Mouse (Mus musculus) kidney, embryonic 16.5 days (tissue): ENCODE results near the gene Ccna2. TPM values are rescaled to one million over a fixed set of nuclear protein-coding genes. Genes with fewer than 3 reads are reported as not detected.

Experiments
- ATAC-seq: fragments of 200-750 bp; cut with Nextera tagmentation; 2 replicates; pipeline ENCODE4 v1.8.0; 2017; ENCODE audit warnings: moderate TSS enrichment; ENCODE audit not compliant: low FRiP score, low TSS enrichment
- H3K27ac ChIP-seq: fragments of 300-500 bp; sonication (generic); 2 replicates; pipeline ENCODE4 v1.5.1; 2014; ENCODE audit warnings: low read length
- H3K27me3 ChIP-seq: fragments of 300-500 bp; sonication (generic); 2 replicates; pipeline ENCODE4 v1.6.1; 2014; ENCODE audit warnings: low read length, control low read depth, mixed read lengths; ENCODE audit not compliant: insufficient read depth
- H3K36me3 ChIP-seq: fragments of 300-500 bp; sonication (generic); 2 replicates; pipeline ENCODE4 v1.6.1; 2014; ENCODE audit warnings: low read length, control low read depth, mixed read lengths; ENCODE audit not compliant: insufficient read depth
- H3K4me1 ChIP-seq: fragments of 300-500 bp; sonication (generic); 2 replicates; pipeline ENCODE4 v1.6.1; 2014; ENCODE audit warnings: low read length, control low read depth, mixed read lengths; ENCODE audit not compliant: insufficient read depth
- H3K4me2 ChIP-seq: fragments of 300-500 bp; sonication (generic); replicated peaks from 2 replicates; pipeline ENCODE4 v1.6.1; 2014; ENCODE audit warnings: low read depth, low read length
- H3K4me3 ChIP-seq: fragments of 300-500 bp; sonication (generic); 2 replicates; pipeline ENCODE4 v1.5.1; 2014; ENCODE audit warnings: mild to moderate bottlenecking, low read length
- H3K9ac ChIP-seq: fragments of 300-500 bp; sonication (generic); replicated peaks from 2 replicates; pipeline ENCODE4 v1.6.1; 2014; ENCODE audit warnings: low read length
- H3K9me3 ChIP-seq: fragments of 300-500 bp; sonication (generic); 2 replicates; pipeline ENCODE4 v1.6.1; 2016; ENCODE audit warnings: low read length, control low read depth
- WGBS: fragments of 180-500 bp; shearing (Covaris S2); extraction: QIAGEN DNeasy Blood & Tissue Kit; methylation state at CpG from one replicate; pipeline ENCODE4 v1.1.7; 2014; 5-methylcytosine and 5-hydroxymethylcytosine counted together
- polyA plus RNA-seq: library from polyadenylated mRNA; unstranded; fragments of >200 nt; fragmentation: Nextera tagmentation; extraction: Ambion mirVana; gene quantifications from 2 replicates; pipeline ENCODE4 v1.2.1, GENCODE M21; 2015

The Ccna2 gene
- polyA plus RNA-seq, 1 experiment from 2014 or later = 182 TPM

DNA sequence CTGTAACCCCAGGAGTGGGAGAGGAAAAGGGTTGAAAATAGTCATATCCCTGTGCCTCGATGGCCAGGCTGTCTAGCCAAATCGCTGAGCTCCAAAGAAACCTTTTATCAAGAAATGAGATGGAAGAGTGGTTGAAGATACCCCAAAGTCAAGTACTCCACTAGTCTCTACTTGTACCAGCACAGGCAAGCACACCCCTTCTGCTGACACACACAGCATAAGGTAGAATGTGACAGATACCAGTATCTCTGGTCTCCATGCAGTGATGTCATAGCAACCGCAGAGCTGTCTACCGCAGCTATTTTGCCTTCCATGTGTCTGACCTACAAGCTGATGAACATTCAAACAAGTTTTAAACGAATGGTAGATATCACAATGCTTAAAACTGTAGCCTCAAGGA, 2.1 kb downstream of the Ccna2 start:
- no peak for ATAC-seq
- 88% methylated on average over 5 of the region's 5 CpGs for WGBS
- Histone ChIP-seq H3K27ac (no peak overlapping the region), H3K9me3 (no peaks in the 10 kb centered on the region), H3K9ac (peak overlapping the region; percentile 83), H3K4me3 (peak overlapping the region; percentile 79), H3K36me3 (peaks cover 37% of the 10 kb centered on the region), H3K4me2 (peak overlapping the region; percentile 76), H3K4me1 (peaks cover 19% of the 10 kb centered on the region), H3K27me3 (no peaks in the 10 kb centered on the region)

- H3K36me3 ChIP-seq = peaks cover 56% of the 10 kb centered on the region
- ATAC-seq = no peak
- no peaks in the 10 kb centered on the region for H3K9me3 ChIP-seq
- H3K4me2 ChIP-seq = no peak overlapping the region
- H3K27ac ChIP-seq = no peak overlapping the region
- no peak overlapping the region for H3K4me3 ChIP-seq
- H3K9ac ChIP-seq = no peak overlapping the region
- no peaks in the 10 kb centered on the region for H3K27me3 ChIP-seq
- 91% methylated on average over 3 of the region's 3 CpGs for WGBS
- no peaks in the 10 kb centered on the region for H3K4me1 ChIP-seq
These were observed 8.3 kb downstream of the Ccna2 start for GRCm38 (mm10) chr3:36563666-36564065.

GRCm38 (mm10) chr3:36559606-36560005, 12.3 kb downstream of the Ccna2 start:
- Histone ChIP-seq H3K4me3 (no peak overlapping the region), H3K9ac (no peak overlapping the region), H3K4me2 (no peak overlapping the region), H3K4me1 (no peaks in the 10 kb centered on the region), H3K27ac (no peak overlapping the region), H3K27me3 (no peaks in the 10 kb centered on the region), H3K9me3 (no peaks in the 10 kb centered on the region), H3K36me3 (peaks cover 54% of the 10 kb centered on the region)
- ATAC-seq = no peak
- WGBS = 84% methylated on average over 4 of the region's 4 CpGs

GRCm38 (mm10) chr3:36557601-36558000, 14.3 kb downstream of the Ccna2 start:
- no peak overlapping the region for H3K9ac ChIP-seq
- no peaks in the 10 kb centered on the region for H3K27me3 ChIP-seq
- no peak overlapping the region for H3K4me2 ChIP-seq
- no peak overlapping the region for H3K27ac ChIP-seq
- WGBS = 81% methylated on average over 1 of the region's 1 CpGs
- peaks cover 5% of the 10 kb centered on the region; the same call in 1 of the 2 replicates for H3K4me1 ChIP-seq
- no peak for ATAC-seq
- H3K4me3 ChIP-seq = no peak overlapping the region
- no peaks in the 10 kb centered on the region for H3K9me3 ChIP-seq
- H3K36me3 ChIP-seq = peaks cover 50% of the 10 kb centered on the region

DNA sequence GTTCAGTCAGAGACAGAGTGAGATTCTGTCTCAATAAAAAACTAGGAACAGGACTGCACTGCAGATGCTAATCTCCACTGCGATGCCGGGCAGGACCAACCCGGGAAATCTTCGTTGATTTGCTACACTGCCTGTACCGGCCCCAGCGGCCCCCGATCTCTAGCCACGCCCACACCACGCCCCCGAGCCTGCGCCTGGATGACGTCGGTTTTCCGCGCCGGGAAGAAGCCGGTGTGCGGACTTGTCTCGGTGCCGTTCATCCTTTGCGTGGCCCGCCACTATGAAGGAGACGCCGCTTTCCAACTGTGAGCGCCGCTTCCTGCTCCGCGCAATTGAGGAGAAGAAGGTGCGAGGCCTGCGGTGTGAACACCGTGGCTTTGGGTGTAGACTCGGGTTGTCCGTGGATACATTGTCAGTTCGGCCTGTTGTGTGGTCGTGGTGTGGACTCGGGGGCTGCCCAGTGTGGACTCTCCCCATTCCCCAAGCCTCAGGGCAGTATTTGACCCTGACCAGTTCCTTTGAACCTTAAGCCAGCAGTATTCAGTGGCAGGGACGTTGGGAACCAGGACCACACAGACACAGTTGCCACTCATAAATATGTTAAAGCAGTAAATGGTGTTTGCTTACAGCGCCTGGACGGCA, 19.4 kb downstream of the Ccna2 start, which contains the start of gene Exosc9:
Exosc9 (plus strand) TSS at position 201 of the 642 bp plus-strand sequence.
- peaks cover 12% of the 10 kb centered on the region; the same call in 1 of the 2 replicates for H3K4me1 ChIP-seq
- H3K9me3 ChIP-seq = no peaks in the 10 kb centered on the region
- ATAC-seq = peak; percentile 96
- H3K4me3 ChIP-seq = peak within 1 kb of the TSS; percentile 94
- peaks cover 27% of the 10 kb centered on the region for H3K36me3 ChIP-seq
- H3K27ac ChIP-seq = 0 out of 2 replicates have a peak within 1 kb of the TSS, but pooled peaks have one; percentile 25
- H3K9ac ChIP-seq = peak within 1 kb of the TSS; percentile 83
- H3K27me3 ChIP-seq = no peaks in the 10 kb centered on the region
- WGBS = under 1% methylated on average over 39 of the region's 39 CpGs
- H3K4me2 ChIP-seq = peak within 1 kb of the TSS; percentile 82

DNA sequence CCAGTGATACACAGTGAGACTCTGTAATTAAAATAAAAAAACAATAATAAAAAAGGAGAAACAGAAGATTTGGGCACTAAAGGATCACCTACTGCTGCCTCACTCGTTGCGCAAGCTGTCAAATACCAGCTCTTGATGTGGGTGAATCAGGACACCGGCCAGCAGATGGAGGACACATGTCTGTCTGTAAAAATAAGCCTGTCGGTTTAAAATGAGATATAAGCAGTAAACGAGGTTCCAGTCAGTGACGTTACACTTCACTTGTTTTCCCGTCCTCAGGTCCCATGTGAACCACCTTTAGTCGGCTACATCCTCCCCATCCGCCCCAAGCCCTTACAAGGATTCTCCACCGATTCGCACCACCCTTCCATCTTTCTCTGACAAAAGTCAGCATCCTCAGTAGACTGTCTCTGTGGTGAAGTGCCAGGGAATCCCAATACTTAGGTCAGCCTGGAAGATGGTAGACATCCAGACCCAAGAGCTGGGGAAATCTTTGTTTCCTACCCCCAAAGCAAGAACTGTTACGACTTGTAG, 20.0 kb downstream of the Ccna2 start:
- Histone ChIP-seq H3K4me2 (peak overlapping the region; percentile 82), H3K27me3 (no peaks in the 10 kb centered on the region), H3K27ac (0 out of 2 replicates have a peak overlapping the region, but pooled peaks have one; percentile 25), H3K4me1 (peaks cover 12% of the 10 kb centered on the region; the same call in 1 of the 2 replicates), H3K9ac (peak overlapping the region; percentile 83), H3K36me3 (peaks cover 22% of the 10 kb centered on the region; the same call in 1 of the 2 replicates), H3K4me3 (peak overlapping the region; percentile 94), H3K9me3 (no peaks in the 10 kb centered on the region)
- peak; percentile 64 for ATAC-seq
- 15% methylated on average over 12 of the region's 12 CpGs for WGBS

DNA sequence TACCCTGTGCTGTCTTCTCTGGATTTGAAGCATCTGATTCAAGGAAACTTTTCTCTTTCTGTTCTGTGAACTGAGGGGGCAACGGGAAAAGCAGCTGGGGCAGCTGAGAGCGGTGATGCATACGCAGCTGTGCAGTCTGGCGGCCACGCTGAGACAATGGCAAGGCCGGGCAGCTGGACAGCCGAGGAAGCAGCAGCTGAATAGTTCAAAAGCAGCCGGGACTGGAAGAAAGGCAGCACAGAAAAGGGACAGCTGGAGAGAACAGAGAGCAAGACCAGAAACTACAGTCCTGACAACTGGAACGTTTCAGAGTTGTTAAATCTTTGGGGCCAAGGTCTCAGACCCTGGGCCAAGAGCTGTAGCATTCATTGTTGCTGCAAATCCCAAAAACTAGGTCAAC, 20.6 kb downstream of the Ccna2 start:
- ATAC-seq = peak; percentile 29; the same call in 1 of the 2 replicates
- peak overlapping the region; percentile 37; the same call in 1 of the 2 replicates for H3K9ac ChIP-seq
- H3K4me2 ChIP-seq = peak overlapping the region; percentile 82
- H3K36me3 ChIP-seq = peaks cover 22% of the 10 kb centered on the region; the same call in 1 of the 2 replicates
- peak overlapping the region; percentile 94; the same call in 1 of the 2 replicates for H3K4me3 ChIP-seq
- peaks cover 12% of the 10 kb centered on the region; the same call in 1 of the 2 replicates for H3K4me1 ChIP-seq
- H3K9me3 ChIP-seq = no peaks in the 10 kb centered on the region
- H3K27me3 ChIP-seq = no peaks in the 10 kb centered on the region
- 25% methylated on average over 9 of the region's 9 CpGs for WGBS
- H3K27ac ChIP-seq = no peak overlapping the region

- H3K9ac ChIP-seq = no peak overlapping the region
- no peaks in the 10 kb centered on the region for H3K36me3 ChIP-seq
- no peaks in the 10 kb centered on the region for H3K9me3 ChIP-seq
- H3K27ac ChIP-seq = no peak overlapping the region
- H3K4me2 ChIP-seq = no peak overlapping the region
- 76% methylated on average over 3 of the region's 3 CpGs for WGBS
- ATAC-seq = no peak
- H3K4me1 ChIP-seq = no peaks in the 10 kb centered on the region
- H3K4me3 ChIP-seq = no peak overlapping the region
- H3K27me3 ChIP-seq = no peaks in the 10 kb centered on the region
These were observed 27.0 kb downstream of the Ccna2 start for GRCm38 (mm10) chr3:36544961-36545360.

GRCm38 (mm10) chr3:36541399-36541798, 30.6 kb downstream of the Ccna2 start:
- no peak overlapping the region for H3K9ac ChIP-seq
- no peak overlapping the region for H3K27ac ChIP-seq
- no peak overlapping the region for H3K4me2 ChIP-seq
- no peaks in the 10 kb centered on the region for H3K27me3 ChIP-seq
- H3K9me3 ChIP-seq = no peaks in the 10 kb centered on the region
- no peak for ATAC-seq
- no peaks in the 10 kb centered on the region for H3K4me1 ChIP-seq
- no peak overlapping the region for H3K4me3 ChIP-seq
- WGBS = 92% methylated on average over 2 of the region's 2 CpGs
- H3K36me3 ChIP-seq = no peaks in the 10 kb centered on the region

DNA sequence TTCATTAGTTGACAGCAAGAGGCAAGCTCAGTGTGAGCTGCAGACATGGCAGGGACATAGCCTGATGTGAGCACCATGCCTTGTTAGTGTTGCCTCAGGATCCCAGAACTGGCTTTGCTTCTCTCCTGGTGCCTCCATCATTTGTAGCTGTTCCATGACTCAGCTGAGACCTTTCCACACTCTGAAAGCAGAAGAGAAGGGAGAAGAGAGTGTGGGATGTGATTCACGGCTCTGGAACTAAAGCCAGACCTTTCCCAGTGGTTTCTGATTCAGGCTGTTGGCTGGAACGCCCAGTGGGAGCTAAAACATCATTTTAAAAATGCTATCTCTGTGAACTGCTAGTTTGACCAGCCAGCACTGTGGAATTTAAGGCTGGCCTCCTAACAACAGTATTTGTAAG, 31.2 kb downstream of the Ccna2 start:
- H3K27me3 ChIP-seq = no peaks in the 10 kb centered on the region
- no peak overlapping the region for H3K4me3 ChIP-seq
- H3K4me2 ChIP-seq = no peak overlapping the region
- H3K36me3 ChIP-seq = no peaks in the 10 kb centered on the region
- no peak for ATAC-seq
- no peaks in the 10 kb centered on the region for H3K9me3 ChIP-seq
- no peak overlapping the region for H3K9ac ChIP-seq
- no peak overlapping the region for H3K27ac ChIP-seq
- 64% methylated on average over 2 of the region's 2 CpGs for WGBS
- no peaks in the 10 kb centered on the region for H3K4me1 ChIP-seq
